Mouse (Mus musculus) retina, embryonic 14.5 days (tissue): ENCODE data around the gene Lrrfip1.

Source experiments
- DNase-seq: peaks from one replicate; pipeline ENCODE4 v3.0.0-alpha.2; 2015; ENCODE audit warnings: low spot score

Lrrfip1 gene

DNA sequence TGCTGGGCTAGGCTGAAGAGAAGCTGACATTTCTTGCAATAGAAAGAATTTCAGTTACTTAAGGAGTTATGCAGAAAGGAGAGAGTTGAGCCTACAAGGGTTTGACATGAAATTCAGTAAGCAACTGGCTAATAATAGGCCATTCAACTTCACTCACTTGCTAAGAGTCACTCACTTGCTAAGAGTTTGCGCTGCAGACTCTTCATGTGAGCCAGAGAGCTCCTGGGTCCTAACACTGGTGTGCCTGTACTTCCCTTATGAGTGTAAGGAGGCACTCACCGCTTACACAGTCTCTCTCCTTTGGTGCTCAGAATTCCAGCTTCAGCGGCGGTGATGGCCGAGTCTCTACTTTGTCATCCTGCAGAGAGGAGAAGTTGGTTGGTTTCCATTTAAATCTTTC, 88.2 kb downstream of the Lrrfip1 start:
- no peak for DNase-seq

DNA sequence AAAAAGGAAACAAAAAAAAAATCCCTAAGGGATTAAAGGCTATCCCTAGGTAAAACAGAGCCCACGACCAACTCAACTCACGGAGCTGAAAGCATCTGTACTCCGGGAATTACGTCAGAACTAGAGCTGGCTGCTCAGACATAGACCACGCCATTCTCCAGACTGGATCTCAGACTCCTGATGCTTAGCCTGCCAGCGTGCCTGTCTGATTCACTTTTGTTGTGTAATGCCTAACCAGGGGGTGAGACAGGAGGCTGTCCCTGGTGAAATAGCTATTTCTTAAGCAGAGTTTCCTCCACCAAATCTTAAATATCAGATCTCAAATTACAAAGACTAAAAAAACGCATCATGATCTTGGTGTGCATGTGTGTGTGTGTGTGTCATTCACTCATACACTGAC, 89.5 kb downstream of the Lrrfip1 start:
- DNase-seq = no peak

DNA sequence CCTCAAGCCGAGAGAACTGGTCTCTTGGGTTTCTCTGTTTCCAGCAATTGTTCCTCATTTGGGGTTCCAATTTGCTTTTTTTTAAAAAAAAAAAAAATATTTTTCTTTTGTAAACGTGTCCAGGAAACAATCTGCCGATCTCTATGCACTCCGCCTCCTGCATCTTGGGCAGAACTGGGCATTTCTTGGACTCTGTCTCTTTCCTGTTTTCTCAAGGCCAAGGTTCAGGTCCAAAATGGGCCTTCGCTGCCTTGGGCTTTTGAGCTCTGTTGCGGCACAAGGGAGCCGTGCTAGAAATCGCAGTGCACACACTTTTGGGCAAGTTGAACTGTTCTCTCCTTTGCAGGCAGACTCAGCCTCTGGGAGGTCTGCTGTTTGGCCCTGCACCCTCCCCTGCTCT, 90.4 kb downstream of the Lrrfip1 start:
- DNase-seq = no peak

DNA sequence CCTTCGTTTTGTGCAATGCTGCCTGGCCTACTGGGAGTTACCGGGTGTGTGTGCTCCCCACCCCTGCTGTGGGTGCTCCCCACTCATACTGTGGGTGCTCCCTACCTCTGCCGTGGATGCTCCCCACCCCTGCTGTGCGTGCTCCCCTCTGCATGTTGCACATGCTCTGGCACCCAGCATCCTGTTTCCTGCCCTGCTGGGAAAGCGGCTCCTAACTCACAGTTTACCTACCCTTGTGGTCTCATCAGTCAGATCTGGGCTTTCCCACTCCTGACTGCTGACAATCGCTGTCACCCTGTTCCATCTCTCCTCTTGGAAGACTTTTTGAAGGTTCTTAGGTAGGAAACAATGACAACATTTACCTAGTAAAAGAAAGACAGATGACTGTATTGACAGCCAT, 91.9 kb downstream of the Lrrfip1 start:
- DNase-seq = no peak

DNA sequence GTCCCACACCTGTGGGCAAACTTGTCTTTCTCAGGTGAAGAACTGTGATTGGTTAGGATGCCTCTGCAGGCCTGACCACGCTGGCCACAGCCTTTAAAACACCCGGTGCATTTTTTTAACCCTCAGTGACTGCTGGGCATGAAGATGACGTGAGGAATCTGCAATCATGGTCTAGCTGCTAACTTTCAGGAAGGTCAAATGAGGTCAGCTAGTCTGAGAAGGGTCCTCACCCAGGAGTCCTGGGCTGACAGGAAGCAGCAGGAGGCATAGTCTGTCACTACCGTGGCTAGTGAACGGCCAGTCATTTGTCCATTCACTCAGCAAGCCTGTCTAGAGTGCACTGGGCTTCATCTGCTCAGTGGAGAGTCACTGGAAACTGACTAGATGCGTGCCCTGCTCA, 93.9 kb downstream of the Lrrfip1 start:
- no peak for DNase-seq

DNA sequence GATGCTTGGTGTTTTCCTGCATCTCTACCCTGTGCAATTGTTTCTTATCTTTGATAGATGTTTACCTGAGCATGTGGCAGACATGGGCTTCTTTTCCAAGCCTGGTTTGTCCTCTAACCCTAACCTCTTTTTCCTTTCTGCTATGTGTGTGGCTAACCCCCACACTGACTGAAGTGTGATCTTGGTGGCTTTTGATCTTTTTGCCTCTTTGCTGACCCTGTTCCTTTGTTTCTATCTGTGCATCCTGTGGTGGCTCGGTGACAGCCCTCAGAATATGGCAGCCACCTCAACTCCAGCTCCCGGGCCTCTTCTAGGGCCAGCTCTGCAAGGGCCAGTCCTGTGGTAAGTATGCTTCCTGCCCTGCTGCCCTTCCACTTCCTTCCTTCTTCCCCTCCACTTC, 94.8 kb downstream of the Lrrfip1 start:
- no peak for DNase-seq

DNA sequence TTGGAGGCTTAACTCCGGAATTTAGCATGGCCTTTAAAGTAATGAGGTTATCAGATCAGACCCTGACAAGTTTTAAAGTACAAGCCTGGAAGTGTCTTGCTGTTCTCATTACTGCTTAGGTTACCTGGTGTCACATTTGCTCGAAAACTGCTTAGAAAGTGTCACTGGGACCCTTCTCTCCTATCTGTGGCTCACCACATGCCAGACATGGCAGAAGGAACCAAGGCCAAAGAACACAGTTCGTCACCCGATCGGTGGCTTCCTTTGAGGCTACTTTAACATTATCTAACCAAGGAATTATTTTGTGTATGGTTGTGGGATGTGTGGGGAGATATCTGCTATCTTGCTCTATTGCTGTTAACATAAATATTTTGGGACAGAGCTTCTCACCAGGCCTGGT, 95.5 kb downstream of the Lrrfip1 start:
- DNase-seq = no peak

DNA sequence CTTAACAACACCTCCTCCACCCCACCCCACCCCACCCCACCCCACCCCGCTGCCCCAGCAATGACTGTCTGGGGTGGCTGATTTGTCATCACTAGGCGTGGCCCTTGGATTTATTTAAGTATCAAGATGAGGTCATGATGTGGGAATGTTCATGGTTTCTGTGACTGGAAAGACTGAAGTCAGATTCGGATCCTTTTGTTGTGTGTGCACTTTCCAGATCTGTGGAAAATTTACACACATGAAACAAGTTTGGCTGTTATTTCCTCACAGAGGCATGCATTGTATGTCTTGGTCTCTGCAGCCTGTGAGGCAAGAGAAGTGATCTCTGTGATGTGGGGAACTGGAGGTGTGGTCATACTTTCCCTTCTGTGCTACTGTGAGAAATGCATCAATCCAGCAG, 96.7 kb downstream of the Lrrfip1 start:
- DNase-seq = no peak

DNA sequence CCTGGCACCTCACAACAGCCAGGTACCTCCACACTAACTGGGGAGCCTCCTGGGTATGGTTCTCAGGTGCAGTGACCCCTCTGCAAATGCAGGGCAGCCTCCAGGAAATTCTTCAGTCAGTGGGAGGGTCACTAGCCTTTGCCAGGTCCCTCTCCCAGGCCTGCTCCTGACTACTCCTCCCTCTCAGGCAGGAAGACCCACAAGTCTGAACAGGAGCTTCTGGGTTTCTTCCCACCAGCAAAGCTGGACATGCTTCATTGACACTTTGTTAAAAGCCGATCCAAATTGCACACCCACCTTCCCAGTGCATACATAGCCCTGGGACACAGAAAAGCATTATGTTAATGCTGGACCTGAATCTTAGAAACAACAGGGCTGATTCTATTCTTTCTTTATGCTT, 97.3 kb downstream of the Lrrfip1 start:
- no peak for DNase-seq

DNA sequence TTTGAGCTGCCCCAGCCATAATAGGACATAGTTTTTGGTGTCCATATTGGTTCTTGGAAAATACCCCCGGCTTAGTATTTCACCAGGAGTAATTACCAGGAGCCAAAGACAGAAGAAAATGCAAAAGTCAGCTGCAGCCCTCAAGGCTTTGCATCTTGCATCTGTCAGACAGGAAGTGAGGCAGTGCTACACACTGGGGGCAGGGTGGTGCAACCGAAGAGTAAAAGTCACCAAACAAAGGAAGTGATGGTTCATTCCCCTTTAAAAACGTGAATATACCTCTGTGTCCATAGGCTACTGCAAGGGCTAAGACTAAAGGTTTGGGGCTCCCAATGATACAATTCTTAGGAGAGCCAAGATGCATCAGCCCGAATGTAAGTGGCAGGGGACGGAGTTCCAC, 98.0 kb downstream of the Lrrfip1 start:
- DNase-seq = no peak

DNA sequence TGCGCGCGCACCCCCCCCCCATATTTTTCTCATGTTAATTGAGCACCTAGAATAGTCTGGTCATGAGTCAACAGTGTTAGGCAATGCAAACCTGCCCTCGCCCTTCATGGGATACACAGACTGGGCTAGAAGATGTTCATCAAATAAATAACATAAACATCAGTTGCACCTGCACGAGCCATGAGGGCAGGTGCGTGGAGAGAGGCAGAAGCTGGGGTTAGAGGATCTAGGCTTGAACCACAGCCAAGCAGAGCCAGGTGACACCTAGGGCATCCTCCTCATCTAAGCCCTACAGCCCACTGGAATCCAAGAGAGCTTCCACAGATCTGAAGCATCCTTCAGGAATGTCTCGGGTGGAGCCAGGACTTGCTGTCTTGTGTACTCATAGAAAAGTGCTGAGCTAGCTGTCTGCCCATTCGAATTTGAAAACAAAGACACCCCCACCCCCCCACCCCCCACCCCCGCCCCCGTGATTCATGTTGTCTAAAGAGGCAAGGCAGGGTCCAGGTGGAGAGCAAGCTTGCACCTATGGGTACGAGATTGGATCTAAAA, 98.8 kb downstream of the Lrrfip1 start:
- no peak for DNase-seq

DNA sequence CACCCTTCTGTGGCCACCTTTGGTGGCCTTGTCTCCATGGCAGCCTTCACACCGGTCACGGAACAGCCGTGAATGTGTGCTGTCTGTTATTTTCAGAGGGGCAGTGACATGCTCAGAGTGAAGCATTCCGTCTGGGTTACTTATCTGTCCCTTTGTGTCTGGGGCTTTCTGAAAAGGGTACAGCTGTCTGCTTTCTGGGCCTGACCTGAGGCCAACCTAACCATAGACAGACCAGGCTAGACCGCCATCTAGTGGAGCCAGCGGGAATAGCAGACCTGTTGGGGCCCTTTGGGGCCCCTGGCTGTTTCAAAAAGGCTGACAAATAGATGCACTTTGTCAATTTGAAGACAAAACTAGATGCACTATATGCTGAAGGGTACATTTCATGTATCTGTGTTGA, 100.3 kb downstream of the Lrrfip1 start:
- peak; percentile 85 for DNase-seq

DNA sequence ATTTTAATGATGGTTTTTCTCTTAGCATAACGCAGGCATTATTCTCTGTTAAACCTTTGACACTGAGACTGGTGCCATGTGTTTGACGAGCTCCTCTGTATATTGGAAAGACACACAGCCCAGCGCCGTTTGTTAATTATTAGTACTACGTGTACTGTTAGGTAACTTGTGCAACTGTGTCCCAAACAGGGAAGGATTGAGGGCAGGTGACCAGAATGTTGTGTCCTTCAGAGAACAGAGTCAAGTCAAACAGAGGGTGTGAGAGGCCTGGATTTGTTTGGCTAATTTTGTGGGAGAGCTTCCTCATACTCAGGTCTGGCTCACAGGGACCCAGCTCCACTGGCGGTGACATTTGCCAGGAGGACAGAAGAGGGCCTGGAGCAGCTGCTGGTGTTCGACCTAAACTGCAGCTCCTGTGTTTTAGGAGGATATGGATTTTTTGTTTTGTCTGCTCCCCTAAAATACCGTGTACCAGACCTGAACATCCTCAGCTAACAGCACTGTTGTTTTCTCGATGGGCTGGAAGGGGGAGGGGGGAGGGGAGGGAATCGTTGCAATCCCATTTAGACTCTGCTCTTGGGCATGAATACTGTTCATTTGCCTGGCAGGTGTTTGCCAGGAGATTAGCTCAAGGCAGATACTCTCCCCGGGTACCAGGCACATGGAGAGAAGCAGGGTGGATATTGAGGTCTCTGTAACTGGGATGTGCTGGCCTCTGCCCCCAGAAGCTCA, 103.3 kb downstream of the Lrrfip1 start:
- DNase-seq = no peak

DNA sequence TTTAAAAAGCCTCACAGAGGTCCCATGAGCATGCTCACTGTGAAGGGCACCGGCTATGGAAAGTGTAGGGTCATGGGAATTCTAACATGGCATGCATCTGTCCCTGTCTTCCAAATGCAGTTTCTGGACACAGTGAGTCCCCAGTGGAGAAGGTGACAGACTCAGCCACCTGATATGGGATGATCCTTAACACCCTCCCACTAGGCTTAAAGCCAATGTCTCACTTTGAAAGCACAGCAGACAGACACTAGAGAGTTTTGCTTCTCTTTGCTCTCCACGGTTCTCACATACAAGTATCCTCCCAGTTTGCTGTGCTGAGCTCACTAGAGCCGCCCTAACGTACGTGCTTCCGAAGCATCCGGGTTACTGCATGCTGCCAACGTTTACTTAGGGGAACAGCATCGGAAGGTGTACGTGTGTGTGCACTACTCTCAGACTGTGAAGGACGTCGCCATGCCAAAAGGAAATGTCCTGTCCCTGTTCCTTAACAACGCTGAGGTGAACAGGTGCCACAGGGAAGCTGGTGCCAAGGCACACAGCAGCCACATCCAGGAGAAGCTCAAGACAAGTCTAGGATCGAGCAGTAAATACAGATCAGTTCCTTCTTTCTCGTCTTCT, 104.9 kb downstream of the Lrrfip1 start:
- DNase-seq = no peak

DNA sequence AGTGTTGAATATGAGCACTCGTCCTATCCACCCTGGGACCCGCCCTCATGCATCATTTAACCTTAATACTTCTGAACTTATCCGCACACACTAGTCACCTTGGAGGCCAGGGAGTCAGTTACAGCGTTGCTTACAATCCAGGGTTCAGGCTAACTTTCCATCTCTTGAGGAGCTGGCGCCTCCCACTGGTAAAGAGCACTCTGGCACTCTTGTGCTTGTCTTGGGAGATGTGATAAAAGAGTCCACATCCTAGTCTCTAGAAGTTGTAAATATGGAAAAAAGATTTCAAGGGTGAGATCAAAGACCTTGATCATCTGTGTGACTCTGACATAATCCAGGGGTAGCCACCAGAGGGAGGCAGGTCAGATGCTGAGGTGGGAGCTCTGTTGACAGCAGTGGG, 109.0 kb downstream of the Lrrfip1 start:
- DNase-seq = no peak

DNA sequence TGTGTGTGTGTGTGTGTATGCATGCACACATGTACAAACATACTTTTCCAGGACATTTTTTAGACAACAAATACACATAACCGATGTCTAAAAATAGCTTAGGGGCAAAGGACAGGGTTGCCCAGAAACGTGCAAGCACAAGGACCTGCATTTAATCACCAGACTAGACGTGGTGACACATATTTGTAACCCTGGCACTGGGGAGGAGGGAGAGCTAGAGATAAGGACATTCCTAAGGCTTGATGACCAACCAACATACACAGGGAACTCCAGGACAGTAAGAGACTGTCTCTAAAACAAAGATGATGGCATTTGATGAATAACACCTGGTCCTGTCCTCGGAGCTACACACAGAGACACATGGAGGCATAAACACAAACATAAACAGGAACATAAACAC, 110.8 kb downstream of the Lrrfip1 start:
- no peak for DNase-seq

DNA sequence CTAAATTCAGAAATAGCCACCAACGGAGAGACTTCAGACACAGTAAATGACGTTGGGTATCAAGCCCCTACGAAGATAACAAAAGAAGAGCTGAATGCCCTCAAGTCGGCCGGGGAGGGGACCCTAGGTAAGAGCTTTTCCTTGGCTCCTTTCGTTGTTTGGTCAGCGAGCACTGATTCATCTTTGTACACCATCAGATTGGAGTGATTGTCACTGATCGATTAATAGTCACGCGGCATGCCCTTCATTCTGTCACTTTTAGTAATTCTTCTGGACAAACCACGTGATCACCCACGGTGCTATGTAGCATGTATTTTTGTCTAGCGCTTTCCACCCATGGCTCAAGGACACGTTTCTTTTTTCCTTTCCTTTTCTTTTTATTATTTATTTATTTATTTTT, 113.6 kb downstream of the Lrrfip1 start:
- DNase-seq = no peak

DNA sequence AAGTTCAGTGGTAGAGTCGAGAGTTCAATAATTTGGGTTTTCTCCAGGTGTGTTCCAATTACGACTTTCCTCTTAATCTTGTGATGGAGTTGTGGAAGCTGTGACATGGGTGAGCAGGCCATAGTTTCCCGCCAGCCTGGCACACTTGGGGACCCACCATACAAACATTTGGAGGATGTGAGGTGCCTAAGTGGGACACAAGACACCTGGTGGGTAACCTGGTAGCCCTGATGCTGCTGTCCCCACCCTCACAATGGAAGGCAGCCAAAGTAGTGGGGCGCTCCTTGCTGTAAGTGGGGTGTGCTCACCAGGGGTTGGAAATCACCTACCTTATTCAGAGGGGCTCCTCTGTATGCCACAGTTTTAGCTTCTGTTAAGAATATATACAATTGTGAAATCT, 114.1 kb downstream of the Lrrfip1 start:
- DNase-seq = no peak

DNA sequence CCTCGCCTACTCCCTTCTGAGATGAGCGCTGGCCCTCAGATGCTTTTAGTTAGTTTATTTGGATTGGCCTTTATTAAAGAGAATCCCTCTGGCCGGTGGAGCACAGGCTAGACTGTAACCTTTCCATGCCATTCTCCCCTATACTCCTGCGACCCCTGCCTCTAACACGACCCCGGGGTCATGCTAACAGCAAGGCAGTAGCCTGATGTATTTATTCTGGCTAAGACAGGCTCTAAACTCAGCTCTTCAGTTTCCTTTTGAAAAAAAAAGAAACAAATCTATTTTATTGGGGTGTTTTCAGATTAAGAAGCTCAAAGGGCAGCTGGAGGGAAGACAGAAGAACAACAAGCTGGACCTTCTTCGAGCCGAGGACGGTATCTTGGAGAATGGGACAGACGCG, 123.6 kb downstream of the Lrrfip1 start:
- no peak for DNase-seq

DNA sequence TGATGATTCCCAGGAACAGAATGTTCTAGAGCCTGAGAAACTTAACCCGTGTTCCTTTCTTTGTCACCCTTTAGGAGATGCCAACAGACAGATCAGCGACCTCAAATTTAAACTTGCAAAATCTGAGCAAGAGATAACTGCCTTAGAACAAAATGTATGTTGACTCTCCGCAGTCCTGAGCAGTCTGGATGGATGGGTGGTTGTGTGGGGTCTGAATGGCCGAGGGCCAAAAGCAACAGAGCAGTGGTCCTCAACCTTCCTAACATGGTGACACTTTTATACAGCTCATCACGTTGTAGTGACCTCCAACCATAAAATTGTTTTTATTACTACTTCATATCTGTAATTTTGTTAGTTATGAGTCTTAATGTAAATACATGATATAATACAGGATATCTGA, 124.5 kb downstream of the Lrrfip1 start:
- no peak for DNase-seq

DNA sequence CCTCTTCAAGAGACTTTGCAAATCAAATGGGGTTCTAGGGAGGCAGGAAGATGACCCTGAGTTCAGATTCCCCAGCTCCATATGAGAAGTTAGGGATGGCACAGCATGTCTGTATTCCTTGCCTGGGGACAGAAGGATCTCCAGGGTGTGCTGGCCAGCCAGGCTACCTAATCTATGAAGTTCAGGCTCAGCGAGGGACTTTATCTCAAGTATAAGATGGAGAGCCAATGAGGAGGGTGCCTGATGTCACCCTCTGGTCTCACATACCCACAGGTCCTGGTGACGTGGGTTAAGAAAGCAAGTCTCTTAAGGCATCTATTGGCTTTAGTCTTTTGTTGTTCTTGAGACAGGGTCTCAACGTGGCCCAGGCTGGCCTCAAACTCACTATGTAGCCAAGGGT, 124.9 kb downstream of the Lrrfip1 start:
- DNase-seq = no peak

DNA sequence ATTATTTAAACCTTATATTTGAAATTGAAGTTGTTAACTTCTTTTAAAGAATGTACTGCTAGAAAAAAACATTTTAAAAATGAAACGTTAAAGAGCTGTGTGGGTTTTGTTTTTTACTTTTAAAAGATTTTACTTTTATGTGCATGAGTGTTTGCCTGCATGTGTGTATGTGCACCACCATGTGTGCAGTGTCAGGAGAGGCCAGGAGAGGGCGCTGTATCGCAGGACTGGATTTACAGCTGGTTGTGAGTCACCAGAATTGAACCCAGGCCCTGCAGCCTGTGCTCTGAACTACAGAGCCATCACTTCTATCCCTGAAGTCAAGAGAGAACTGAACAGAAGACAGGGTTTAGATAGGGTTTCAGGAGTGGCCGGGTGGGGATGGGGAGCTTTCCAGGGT, 130.3 kb downstream of the Lrrfip1 start:
- no peak for DNase-seq

DNA sequence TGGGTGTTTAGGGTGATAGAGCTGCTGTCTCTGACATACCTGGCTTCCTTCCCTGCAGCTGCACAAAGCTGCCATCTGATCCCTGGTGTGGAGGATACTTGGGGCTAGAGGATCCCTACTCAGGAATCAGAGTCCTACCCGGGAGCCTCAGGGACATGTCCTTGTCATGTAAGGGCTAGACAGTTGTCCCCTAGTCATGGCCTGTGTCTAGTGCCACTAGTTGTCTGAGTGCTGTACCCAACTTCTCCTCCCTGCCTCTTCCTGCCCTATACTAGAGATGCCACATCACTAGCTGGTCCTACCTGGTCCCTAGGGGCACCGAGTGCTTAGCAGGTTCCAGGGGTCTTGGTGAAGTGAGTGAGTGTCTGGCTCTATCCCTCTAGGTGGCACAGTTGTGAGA, 138.5 kb downstream of the Lrrfip1 start:
- no peak for DNase-seq

DNA sequence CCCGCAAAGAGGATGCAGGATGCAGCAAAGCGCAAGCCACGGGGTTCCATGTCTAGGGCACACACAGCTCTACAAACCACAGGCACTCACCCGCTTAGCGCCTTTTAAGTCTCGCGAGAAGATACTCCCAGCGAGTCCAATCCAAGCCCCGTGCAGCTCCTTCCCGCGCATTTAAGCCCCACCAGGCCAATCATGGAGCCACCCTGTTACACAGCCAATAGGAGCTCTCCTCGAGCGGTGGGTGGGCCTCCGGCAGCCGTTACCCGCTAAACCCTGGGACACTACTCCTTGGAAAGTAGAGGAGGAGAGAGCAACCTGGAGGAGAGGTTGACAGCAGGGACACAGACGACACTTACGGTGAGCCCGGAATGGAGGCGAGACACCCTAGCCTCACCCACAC, 146.3 kb downstream of the Lrrfip1 start, which contains the start of gene Rbm44:
Gene Rbm44 (plus strand): TSS at position 277 of the 400 bp plus-strand sequence.
- no peak for DNase-seq
